Mouse (Mus musculus): Measurements from ENCODE around the gene Slc25a45. TPM values are rescaled to one million over a fixed set of nuclear protein-coding genes. Genes with fewer than 3 reads are reported as not detected.

Slc25a45 gene
- 10 to 100 TPM; 46.6 to 48.9 TPM for polyA plus RNA-seq (2017; shearing (Covaris generic))

DNA sequence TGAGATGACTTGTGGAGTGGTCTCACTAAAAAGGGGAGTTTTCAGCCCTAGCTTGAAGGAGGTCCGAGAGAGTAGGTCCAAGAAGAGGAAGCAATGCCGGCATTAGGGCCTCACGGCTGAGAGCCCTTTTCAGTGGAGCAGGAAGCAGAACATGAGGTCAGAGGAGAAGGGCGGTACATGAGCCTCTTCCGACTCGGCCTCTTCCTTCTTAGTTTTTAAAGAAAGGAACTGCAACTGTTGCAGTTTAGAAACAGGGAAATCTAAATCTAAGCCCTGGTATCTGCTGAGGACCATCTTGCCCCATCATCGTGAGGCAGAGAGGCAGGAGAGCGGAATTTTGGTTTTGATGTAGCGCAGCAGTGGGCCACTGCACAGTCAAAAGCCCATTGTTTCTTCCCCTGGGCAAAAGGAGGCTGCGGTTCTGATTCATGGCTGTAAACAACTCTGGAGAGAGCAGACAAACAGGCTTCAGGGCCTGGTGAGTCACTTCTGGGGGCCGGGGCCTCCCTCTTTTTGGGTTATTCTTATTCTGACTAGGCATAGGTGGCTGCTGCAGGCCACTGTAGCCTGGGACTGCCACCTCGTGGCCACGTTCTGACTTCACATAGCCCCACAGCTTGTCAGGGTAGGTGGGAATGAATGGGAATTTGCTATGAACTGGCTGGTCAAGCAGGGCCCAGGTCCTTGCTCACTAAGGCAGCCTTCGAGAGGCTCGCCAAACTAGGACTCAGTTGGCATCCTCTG lies at the start of gene Slc25a45:
Gene Slc25a45, plus strand, starts transcription at position 191 of the 744 bp plus-strand sequence.

DNA sequence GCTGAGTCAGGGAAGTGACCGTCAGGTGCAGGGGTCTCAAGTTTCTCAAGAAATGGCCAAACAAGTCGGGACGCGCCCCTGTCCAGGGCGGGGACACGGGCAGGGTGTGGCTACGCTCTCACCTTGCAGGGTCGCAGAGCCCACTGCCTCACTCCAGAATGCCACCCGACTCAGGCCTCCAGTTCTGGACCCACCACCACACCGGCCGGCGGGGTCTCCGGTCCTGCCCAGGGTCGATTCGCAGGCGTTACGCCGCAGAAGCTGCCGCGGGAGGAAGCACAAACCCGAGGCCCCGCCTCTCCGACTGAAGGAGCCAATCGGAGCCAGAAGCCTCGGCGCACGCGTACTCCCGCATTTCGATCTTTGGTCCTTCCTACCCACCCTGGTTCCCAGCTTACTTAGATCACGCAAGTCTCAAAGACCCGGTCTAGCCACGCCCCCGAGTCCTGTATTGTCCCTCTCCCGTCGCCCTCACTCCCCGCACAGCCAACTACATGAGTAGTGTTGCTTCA lies 2.6 kb upstream of the Slc25a45 start, which contains the start of gene Frmd8:
Gene Frmd8, minus strand, starts transcription at position 306 of the 512 bp plus-strand sequence.

DNA sequence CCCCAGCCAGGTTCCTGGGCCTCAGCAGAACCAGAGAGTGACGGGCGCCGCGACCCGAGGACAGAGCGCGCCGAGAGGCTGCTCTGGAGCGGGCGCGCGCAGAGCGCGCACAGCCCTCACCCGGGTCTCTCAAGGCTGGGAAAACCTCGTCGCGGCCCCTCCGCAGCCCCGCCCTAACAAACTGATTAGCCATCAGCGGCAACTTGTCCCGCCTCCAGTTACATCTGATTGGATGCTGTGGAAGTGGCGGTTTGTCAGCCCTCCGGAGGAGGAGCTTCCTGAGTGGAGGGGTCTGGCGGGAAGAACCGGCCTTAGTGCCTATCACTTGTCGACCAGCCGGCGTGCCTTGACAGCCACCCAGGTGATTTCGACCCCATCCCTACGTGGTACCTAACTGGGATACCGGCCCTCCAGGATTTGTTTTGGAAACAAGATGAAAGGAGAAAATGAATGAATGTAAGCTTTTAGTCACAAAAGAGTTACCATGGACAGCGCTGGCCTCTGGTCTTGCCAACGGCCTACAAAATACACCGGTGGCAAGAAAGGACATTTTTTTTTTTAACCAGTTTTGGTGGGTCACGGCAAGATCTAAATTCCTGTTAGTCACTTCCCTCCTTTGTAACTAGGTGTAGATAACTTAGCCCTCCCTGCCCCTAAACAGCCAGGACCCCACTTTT lies 16.5 kb downstream of the Slc25a45 start, which contains the start of gene Tigd3:
Gene Tigd3, minus strand, starts transcription at position 148 of the 677 bp plus-strand sequence.

DNA sequence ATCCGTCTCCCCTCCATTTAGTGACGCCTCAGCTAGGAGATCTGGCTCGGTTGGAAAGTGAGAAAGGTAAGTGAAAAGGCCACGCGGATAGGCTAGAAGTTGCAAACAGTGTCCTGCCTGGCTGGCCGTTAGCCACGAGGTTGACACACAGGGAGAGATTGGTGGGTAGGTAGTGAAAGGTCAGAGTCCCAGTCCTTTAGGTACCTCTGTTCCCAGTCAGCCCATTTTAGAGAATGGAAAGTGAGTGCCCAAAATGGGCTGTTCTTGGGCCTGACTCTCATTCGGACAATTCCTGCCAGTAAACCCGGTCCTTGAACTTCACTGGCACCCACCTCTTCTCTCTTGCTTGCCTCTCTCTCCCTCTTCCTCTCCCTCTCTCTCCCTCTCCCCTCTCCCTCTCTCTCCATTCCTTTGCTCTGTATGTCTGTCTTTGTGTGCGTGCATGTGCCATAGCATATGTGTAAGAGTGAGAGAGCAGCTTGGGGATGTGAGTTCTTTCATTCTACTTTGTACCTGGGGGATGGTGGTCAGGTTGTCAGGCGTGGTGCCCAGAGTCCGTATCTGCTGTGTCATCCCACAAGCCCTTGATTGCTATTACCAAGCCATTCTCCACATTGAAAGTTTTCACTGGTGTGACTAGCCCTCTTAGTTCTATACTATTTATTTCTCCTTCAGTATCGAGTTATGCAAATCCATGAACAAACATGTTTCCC lies 35.6 kb downstream of the Slc25a45 start, which contains the start of gene Dpf2:
Gene Dpf2, minus strand, starts transcription at position 4 of the 713 bp plus-strand sequence.

DNA sequence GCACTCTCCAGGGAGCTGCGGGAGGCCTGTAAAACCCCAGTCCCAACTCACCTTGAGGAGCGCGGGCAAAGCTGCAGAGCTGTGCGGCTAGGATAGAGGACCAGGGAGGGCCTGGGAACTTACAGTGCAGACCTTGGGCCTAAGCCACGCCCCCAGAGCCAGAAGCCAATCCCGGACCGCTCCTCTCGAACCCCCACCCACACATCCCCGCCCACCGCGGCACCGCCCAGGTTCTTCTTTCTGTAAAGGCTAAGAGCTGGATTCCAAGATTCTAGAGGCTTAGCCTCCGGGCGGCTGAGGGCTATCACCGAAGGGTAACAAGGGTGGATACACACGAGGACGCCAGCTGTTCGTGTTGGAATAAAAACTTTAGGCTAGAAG lies 47.1 kb downstream of the Slc25a45 start, which contains the start of gene Cdc42ep2:
Gene Cdc42ep2, minus strand, starts transcription at position 104 of the 381 bp plus-strand sequence.

Other genes starting within 250 kb of the Slc25a45 start
- 100 to 1,000 TPM; 137 to 140 TPM for gene Rela, start 240.3 kb upstream of the Slc25a45 start, polyA plus RNA-seq (2017; shearing (Covaris generic))
- 100 to 1,000 TPM; 121 to 239 TPM for gene Sipa1, start 214.1 kb upstream of the Slc25a45 start, polyA plus RNA-seq (2017; shearing (Covaris generic))
- 10 to 100 TPM; 47.3 to 58.7 TPM for gene Map3k11, start 189.1 kb upstream of the Slc25a45 start, polyA plus RNA-seq (2017; shearing (Covaris generic))
- gene Pcnx3, start 188.9 kb upstream of the Slc25a45 start, polyA plus RNA-seq (2017; shearing (Covaris generic)): 10 to 100 TPM; 27.6 to 46.4 TPM
- 1 to 10 TPM; 2.7 to 4.0 TPM for gene Kcnk7, start 173.4 kb upstream of the Slc25a45 start, polyA plus RNA-seq (2017; shearing (Covaris generic))
- 10 to 100 TPM; 35.7 to 68.1 TPM for gene Ehbp1l1, start 151.5 kb upstream of the Slc25a45 start, polyA plus RNA-seq (2017; shearing (Covaris generic))
- 100 to 1,000 TPM; 101 to 122 TPM for gene Fam89b, start 148.2 kb upstream of the Slc25a45 start, polyA plus RNA-seq (2017; shearing (Covaris generic))
- under 1 TPM; 0.74 to 0.98 TPM for gene Ltbp3, start 136.9 kb upstream of the Slc25a45 start, polyA plus RNA-seq (2017; shearing (Covaris generic))
- gene Scyl1, start 106.4 kb upstream of the Slc25a45 start, polyA plus RNA-seq (2017; shearing (Covaris generic)): 10 to 100 TPM; 45.0 to 60.9 TPM
- 100 to 1,000 TPM; 201 to 224 TPM for gene Frmd8, start 2.5 kb upstream of the Slc25a45 start, polyA plus RNA-seq (2017; shearing (Covaris generic))
- gene Tigd3, start 16.3 kb downstream of the Slc25a45 start, polyA plus RNA-seq (2017; shearing (Covaris generic)): 1 to 10 TPM in 1 of 2 experiments, under 1 TPM in 1; 0.20 to 1.5 TPM
- 100 to 1,000 TPM; 135 to 158 TPM for gene Dpf2, start 35.2 kb downstream of the Slc25a45 start, polyA plus RNA-seq (2017; shearing (Covaris generic))
- gene Cdc42ep2, start 47.0 kb downstream of the Slc25a45 start, polyA plus RNA-seq (2017; shearing (Covaris generic)): under 1 TPM; 0.06 to 0.79 TPM
- 10 to 100 TPM; 47.2 to 52.6 TPM for gene Pola2, start 86.4 kb downstream of the Slc25a45 start, polyA plus RNA-seq (2017; shearing (Covaris generic))
- under 1 TPM in 1 of 2 experiments, not detected in 1; 0.12 TPM for gene Slc22a20, start 108.3 kb downstream of the Slc25a45 start, polyA plus RNA-seq (2017; shearing (Covaris generic))
- gene Capn1, start 138.1 kb downstream of the Slc25a45 start, polyA plus RNA-seq (2017; shearing (Covaris generic)): 10 to 100 TPM; 64.7 to 92.5 TPM
- gene Syvn1, start 168.8 kb downstream of the Slc25a45 start, polyA plus RNA-seq (2017; shearing (Covaris generic)): 10 to 100 TPM; 32.0 to 43.8 TPM
- 10 to 100 TPM; 45.2 to 50.7 TPM for gene Mrpl49, start 180.0 kb downstream of the Slc25a45 start, polyA plus RNA-seq (2017; shearing (Covaris generic))
- gene Fau, start 180.0 kb downstream of the Slc25a45 start, polyA plus RNA-seq (2017; shearing (Covaris generic)): 1,000 to 10,000 TPM in 1 of 2 experiments, 100 to 1,000 TPM in 1; 813 to 1,285 TPM
- 10 to 100 TPM; 32.8 to 52.1 TPM for gene Znhit2, start 183.4 kb downstream of the Slc25a45 start, polyA plus RNA-seq (2017; shearing (Covaris generic))
- 10 to 100 TPM; 11.1 to 11.2 TPM for gene Tm7sf2, start 190.6 kb downstream of the Slc25a45 start, polyA plus RNA-seq (2017; shearing (Covaris generic))
- gene Vps51, start 199.4 kb downstream of the Slc25a45 start, polyA plus RNA-seq (2017; shearing (Covaris generic)): 10 to 100 TPM; 70.2 to 73.2 TPM
- gene Tmem262, start 202.2 kb downstream of the Slc25a45 start, polyA plus RNA-seq (2017; shearing (Covaris generic)): under 1 TPM; 0.31 to 0.42 TPM
- gene Gm28374, start 204.4 kb downstream of the Slc25a45 start, polyA plus RNA-seq (2017; shearing (Covaris generic)): 1 to 10 TPM in 1 of 2 experiments, under 1 TPM in 1; 0.45 to 1.5 TPM
- 10 to 100 TPM; 44.0 to 47.3 TPM for gene Zfpl1, start 207.1 kb downstream of the Slc25a45 start, polyA plus RNA-seq (2017; shearing (Covaris generic))
- gene Cdca5, start 207.2 kb downstream of the Slc25a45 start, polyA plus RNA-seq (2017; shearing (Covaris generic)): 10 to 100 TPM in 1 of 2 experiments, 1 to 10 TPM in 1; 9.4 to 10.0 TPM
- gene AC131692.1, start 216.6 kb downstream of the Slc25a45 start, polyA plus RNA-seq (2017; shearing (Covaris generic)): not detected
- gene Naaladl1, start 228.0 kb downstream of the Slc25a45 start, polyA plus RNA-seq (2017; shearing (Covaris generic)): under 1 TPM in 1 of 2 experiments, not detected in 1; 0.18 TPM
- 10 to 100 TPM; 13.8 to 33.6 TPM for gene Sac3d1, start 240.8 kb downstream of the Slc25a45 start, polyA plus RNA-seq (2017; shearing (Covaris generic))

Measured in activated CD4-positive, CD25-positive, alpha-beta regulatory T cell (primary cell).